Mouse (Mus musculus): ENCODE results near the gene Dhrs9. TPM values are rescaled to one million over a fixed set of nuclear protein-coding genes. Genes with fewer than 3 reads are reported as not detected.

The Dhrs9 gene
- total and polyA plus RNA-seq, 3 experiments, result not detected

- Histone ChIP-seq H3K27me3 (replicated peaks) (no peaks in the 10 kb centered on the region), H3K79me2 (replicated peaks; ENCODE audit: control insufficient read depth, extremely low read depth, insufficient read depth, poor library complexity, severe bottlenecking) (no peaks in the 10 kb centered on the region), H3K9ac (ENCODE audit: insufficient read depth, low read depth) (no peak overlapping the region), H3K4me3 (replicated peaks in 1 of 3; ENCODE audit: low read depth in 2 of 3, low read length in 2 of 3, poor library complexity in 1 of 3) (no peak overlapping the region), H3K4me1 (ENCODE audit: control insufficient read depth in 1 of 2, insufficient read depth in 2 of 2) (no peaks in the 10 kb centered on the region), H3K36me3 (replicated peaks in 1 of 2; ENCODE audit: control insufficient read depth in 1 of 2, insufficient read depth in 1 of 2, low read length in 1 of 2) (no peaks in the 10 kb centered on the region), H3K4me2 (ENCODE audit: insufficient read depth, low read depth, poor library complexity, severe bottlenecking) (no peak overlapping the region), H3K9me3 (replicated peaks; ENCODE audit: low read length) (no peaks in the 10 kb centered on the region), H3K27ac (ENCODE audit: insufficient read depth, low read depth) (no peak overlapping the region)
- no peak for TF ChIP-seq MYC (IDR thresholded peaks at IDR 0.05; ENCODE audit: low read depth, low read length)
- DNase-seq (ENCODE audit: extremely low read depth), result no peak
- in situ Hi-C loops (cut with MboI; ENCODE audit: low pct_ligation_motif_present, low pct_unique_long_range_greater_than_20kb, low sequenced_read_pairs) (no loop called here), dilution Hi-C loops (cut with MboI; ENCODE audit: extremely low pct_ligation_motif_present, extremely low pct_unique_long_range_greater_than_20kb, low sequenced_read_pairs) (no loop called here)
Observed at GRCm38 (mm10) chr2:69402309-69402708, 22.1 kb downstream of the Dhrs9 start.

GRCm38 (mm10) chr2:69405692-69406091, 25.4 kb downstream of the Dhrs9 start:
- no peaks in the 10 kb centered on the region for H3K9me3 ChIP-seq (replicated peaks; ENCODE audit: low read length)
- dilution Hi-C loops (cut with MboI; ENCODE audit: extremely low pct_ligation_motif_present, extremely low pct_unique_long_range_greater_than_20kb, low sequenced_read_pairs), result no loop called here
- no peak overlapping the region for H3K4me2 ChIP-seq (ENCODE audit: insufficient read depth, low read depth, poor library complexity, severe bottlenecking)
- no peaks in the 10 kb centered on the region for H3K79me2 ChIP-seq (replicated peaks; ENCODE audit: control insufficient read depth, extremely low read depth, insufficient read depth, poor library complexity, severe bottlenecking)
- no peaks in the 10 kb centered on the region for H3K4me1 ChIP-seq (ENCODE audit: control insufficient read depth in 1 of 2, insufficient read depth in 2 of 2)
- in situ Hi-C loops (cut with MboI; ENCODE audit: low pct_ligation_motif_present, low pct_unique_long_range_greater_than_20kb, low sequenced_read_pairs), result no loop called here
- DNase-seq (ENCODE audit: extremely low read depth), result no peak
- H3K27me3 ChIP-seq (replicated peaks), result no peaks in the 10 kb centered on the region
- TF ChIP-seq NRF1 (IDR thresholded peaks at IDR 0.05; ENCODE audit: low read depth, low read length) (no peak), RAD21 (IDR thresholded peaks at IDR 0.05; ENCODE audit: low read depth, low read length) (no peak), GABPA (IDR thresholded peaks at IDR 0.05; ENCODE audit: insufficient replicate concordance, low read depth, low read length) (no peak), ETS1 (conservative IDR thresholded peaks at IDR 0.05; ENCODE audit: low read depth, low read length) (no peak), IRF4 (IDR thresholded peaks at IDR 0.05; ENCODE audit: low read depth, low read length) (no peak), JUND (conservative IDR thresholded peaks at IDR 0.05; ENCODE audit: low read depth, low read length) (no peak), MEF2A (IDR thresholded peaks at IDR 0.05; ENCODE audit: borderline replicate concordance, low read depth, low read length) (no peak), ZMIZ1 (IDR thresholded peaks at IDR 0.05; ENCODE audit: low read depth, low read length) (no peak)
- H3K4me3 ChIP-seq (replicated peaks in 1 of 3; ENCODE audit: low read depth in 2 of 3, low read length in 2 of 3, poor library complexity in 1 of 3), result no peak overlapping the region
- no peak overlapping the region for H3K27ac ChIP-seq (ENCODE audit: insufficient read depth, low read depth)
- no peaks in the 10 kb centered on the region for H3K36me3 ChIP-seq (replicated peaks in 1 of 2; ENCODE audit: control insufficient read depth in 1 of 2, insufficient read depth in 1 of 2, low read length in 1 of 2)
- H3K9ac ChIP-seq (ENCODE audit: insufficient read depth, low read depth), result no peak overlapping the region

- H3K4me3 ChIP-seq (replicated peaks in 1 of 3; ENCODE audit: low read depth in 2 of 3, low read length in 2 of 3, poor library complexity in 1 of 3), result no peak overlapping the region
- no peak overlapping the region for H3K27ac ChIP-seq (ENCODE audit: insufficient read depth, low read depth)
- no peaks in the 10 kb centered on the region for H3K79me2 ChIP-seq (replicated peaks; ENCODE audit: control insufficient read depth, extremely low read depth, insufficient read depth, poor library complexity, severe bottlenecking)
- H3K36me3 ChIP-seq (replicated peaks in 1 of 2; ENCODE audit: control insufficient read depth in 1 of 2, insufficient read depth in 1 of 2, low read length in 1 of 2), result no peaks in the 10 kb centered on the region
- in situ Hi-C loops (cut with MboI; ENCODE audit: low pct_ligation_motif_present, low pct_unique_long_range_greater_than_20kb, low sequenced_read_pairs) (no loop called here), dilution Hi-C loops (cut with MboI; ENCODE audit: extremely low pct_ligation_motif_present, extremely low pct_unique_long_range_greater_than_20kb, low sequenced_read_pairs) (no loop called here)
- no peaks in the 10 kb centered on the region for H3K9me3 ChIP-seq (replicated peaks; ENCODE audit: low read length)
- H3K27me3 ChIP-seq (replicated peaks), result no peaks in the 10 kb centered on the region
- DNase-seq (ENCODE audit: extremely low read depth), result no peak
- H3K4me2 ChIP-seq (ENCODE audit: insufficient read depth, low read depth, poor library complexity, severe bottlenecking), result peak overlapping the region; percentile 16; the same call in 1 of the 2 replicates
- H3K4me1 ChIP-seq (ENCODE audit: control insufficient read depth in 1 of 2, insufficient read depth in 2 of 2), result peaks cover 0 to 7% of the 10 kb centered on the region in 2 experiments; a peak in 2 of 4 replicates
- no peak overlapping the region for H3K9ac ChIP-seq (ENCODE audit: insufficient read depth, low read depth)
- TF ChIP-seq ELF1 (IDR thresholded peaks at IDR 0.05; ENCODE audit: low read depth, low read length) (no peak), MEF2A (IDR thresholded peaks at IDR 0.05; ENCODE audit: borderline replicate concordance, low read depth, low read length) (no peak)
Observed at GRCm38 (mm10) chr2:69414539-69414938, 34.3 kb downstream of the Dhrs9 start.

Measured in CH12.LX (cell line).